Mouse (Mus musculus) kidney, embryonic 14.5 days (tissue): ENCODE results near the gene Phf2. TPM values are rescaled to one million over a fixed set of nuclear protein-coding genes. Genes with fewer than 3 reads are reported as not detected.
A peak's percentile ranks its signal among the peaks of the same experiment; 100 is the strongest.

Source experiments
- ATAC-seq: fragments of 200-750 bp; cut with Nextera tagmentation; 2 replicates; pipeline ENCODE4 v1.8.0; 2017; ENCODE audit warnings: moderate number of reproducible peaks, mild to moderate bottlenecking, moderate TSS enrichment, moderate library complexity; ENCODE audit not compliant: low FRiP score, low TSS enrichment
- H3K27ac ChIP-seq: fragments of 300-500 bp; sonication (generic); 2 replicates; pipeline ENCODE4 v1.5.1; 2014; ENCODE audit warnings: low read depth, mild to moderate bottlenecking, low read length, moderate library complexity, mixed read lengths
- H3K27me3 ChIP-seq: fragments of 300-500 bp; sonication (generic); 2 replicates; pipeline ENCODE4 v1.6.1; 2014; ENCODE audit warnings: mild to moderate bottlenecking, low read length; ENCODE audit not compliant: control insufficient read depth, insufficient read depth
- H3K36me3 ChIP-seq: fragments of 300-500 bp; sonication (generic); 2 replicates; pipeline ENCODE4 v1.6.1; 2014; ENCODE audit warnings: low read length, mixed read lengths; ENCODE audit not compliant: control insufficient read depth, insufficient read depth
- H3K4me1 ChIP-seq: fragments of 300-500 bp; sonication (generic); 2 replicates; pipeline ENCODE4 v1.6.1; 2014; ENCODE audit warnings: low read length, mixed read lengths; ENCODE audit not compliant: control insufficient read depth, insufficient read depth
- H3K4me2 ChIP-seq: fragments of 300-500 bp; sonication (generic); replicated peaks from 2 replicates; pipeline ENCODE4 v1.6.1; 2014; ENCODE audit warnings: low read depth, mild to moderate bottlenecking, low read length
- H3K4me3 ChIP-seq: fragments of 300-500 bp; sonication (generic); 2 replicates; pipeline ENCODE4 v1.5.1; 2014; ENCODE audit warnings: mild to moderate bottlenecking, low read length
- H3K9ac ChIP-seq: fragments of 300-500 bp; sonication (generic); 2 replicates; pipeline ENCODE4 v1.6.1; 2014; ENCODE audit warnings: low read depth, mild to moderate bottlenecking, low read length, moderate library complexity
- H3K9me3 ChIP-seq: fragments of 300-500 bp; sonication (generic); 2 replicates; pipeline ENCODE4 v1.6.1; 2016; ENCODE audit warnings: low read length; ENCODE audit not compliant: control insufficient read depth
- WGBS: fragments of 180-500 bp; shearing (Covaris S2); extraction: QIAGEN DNeasy Blood & Tissue Kit; methylation state at CpG from one replicate; pipeline ENCODE4 v1.1.7; 2014; 5-methylcytosine and 5-hydroxymethylcytosine counted together
- polyA plus RNA-seq: library from polyadenylated mRNA; unstranded; fragments of >200 nt; fragmentation: Nextera tagmentation; extraction: Ambion mirVana; gene quantifications from 2 replicates; pipeline ENCODE4 v1.2.1, GENCODE M21; 2014

The Phf2 gene
- polyA plus RNA-seq, 1 experiment from 2014 or later: 11.8 TPM

GRCm38 (mm10) chr13:48864673-48865356 is 6.1 kb downstream of the Phf2 start:
- ATAC-seq: no peak
- H3K9me3 ChIP-seq: no peaks in the 10 kb centered on the region
- no peaks in the 10 kb centered on the region for H3K27me3 ChIP-seq
- no peak overlapping the region for H3K4me3 ChIP-seq
- H3K27ac ChIP-seq: no peak overlapping the region
- H3K9ac ChIP-seq: no peak overlapping the region
- H3K4me1 ChIP-seq: peaks cover 21% of the 10 kb centered on the region
- WGBS: 76% methylated on average over 12 of the region's 12 CpGs
- no peak overlapping the region for H3K4me2 ChIP-seq
- H3K36me3 ChIP-seq: no peaks in the 10 kb centered on the region; the same call in 1 of the 2 replicates

GRCm38 (mm10) chr13:48863556-48863955 is 7.4 kb downstream of the Phf2 start:
- Histone ChIP-seq H3K27me3 (no peaks in the 10 kb centered on the region), H3K36me3 (no peaks in the 10 kb centered on the region; the same call in 1 of the 2 replicates), H3K27ac (no peak overlapping the region), H3K9me3 (no peaks in the 10 kb centered on the region), H3K9ac (no peak overlapping the region), H3K4me3 (no peak overlapping the region), H3K4me1 (peaks cover 18% of the 10 kb centered on the region), H3K4me2 (no peak overlapping the region)
- ATAC-seq: no peak
- 66% methylated on average over 9 of the region's 9 CpGs for WGBS

- ATAC-seq: no peak
- Histone ChIP-seq H3K9ac (no peak overlapping the region), H3K9me3 (no peaks in the 10 kb centered on the region), H3K27me3 (no peaks in the 10 kb centered on the region), H3K36me3 (no peaks in the 10 kb centered on the region; the same call in 1 of the 2 replicates), H3K27ac (no peak overlapping the region), H3K4me1 (peaks cover 29% of the 10 kb centered on the region), H3K4me3 (no peak overlapping the region), H3K4me2 (no peak overlapping the region)
- 86% methylated on average over 1 of the region's 1 CpGs for WGBS
Observed at GRCm38 (mm10) chr13:48861913-48862312, 9.0 kb downstream of the Phf2 start.

GRCm38 (mm10) chr13:48858779-48859178 is 12.1 kb downstream of the Phf2 start:
- Histone ChIP-seq H3K4me2 (no peak overlapping the region), H3K9ac (peak overlapping the region; percentile 18; the same call in 1 of the 2 replicates), H3K27me3 (no peaks in the 10 kb centered on the region), H3K4me3 (no peak overlapping the region), H3K9me3 (no peaks in the 10 kb centered on the region), H3K27ac (no peak overlapping the region), H3K4me1 (peaks cover 32% of the 10 kb centered on the region), H3K36me3 (no peaks in the 10 kb centered on the region)
- 58% methylated on average over 4 of the region's 4 CpGs for WGBS
- ATAC-seq: no peak

- peaks cover 29% of the 10 kb centered on the region for H3K4me1 ChIP-seq
- no peak overlapping the region for H3K4me2 ChIP-seq
- no peaks in the 10 kb centered on the region for H3K9me3 ChIP-seq
- no peak for ATAC-seq
- H3K27ac ChIP-seq: no peak overlapping the region
- no peak overlapping the region for H3K4me3 ChIP-seq
- H3K36me3 ChIP-seq: no peaks in the 10 kb centered on the region
- H3K9ac ChIP-seq: no peak overlapping the region
- WGBS: 64% methylated on average over 6 of the region's 6 CpGs
- H3K27me3 ChIP-seq: no peaks in the 10 kb centered on the region
Observed at GRCm38 (mm10) chr13:48858054-48858453, 12.9 kb downstream of the Phf2 start.

- no peak for ATAC-seq
Observed at GRCm38 (mm10) chr13:48857246-48857932, 13.5 kb downstream of the Phf2 start.

GRCm38 (mm10) chr13:48853947-48854346 is 17.0 kb downstream of the Phf2 start:
- H3K9ac ChIP-seq: no peak overlapping the region
- H3K9me3 ChIP-seq: no peaks in the 10 kb centered on the region
- H3K4me1 ChIP-seq: peaks cover 32% of the 10 kb centered on the region
- no peak overlapping the region for H3K4me3 ChIP-seq
- no peak overlapping the region for H3K27ac ChIP-seq
- H3K27me3 ChIP-seq: no peaks in the 10 kb centered on the region
- no peak overlapping the region for H3K4me2 ChIP-seq
- ATAC-seq: no peak
- 59% methylated on average over 3 of the region's 3 CpGs for WGBS
- H3K36me3 ChIP-seq: no peaks in the 10 kb centered on the region

More at GRCm38 (mm10) chr13:48857246-48857932, 13.5 kb downstream of the Phf2 start:
- H3K27me3 ChIP-seq: no peaks in the 10 kb centered on the region
- no peak overlapping the region for H3K27ac ChIP-seq
- H3K9me3 ChIP-seq: no peaks in the 10 kb centered on the region
- WGBS: 42% methylated on average over 7 of the region's 7 CpGs
- H3K4me2 ChIP-seq: no peak overlapping the region
- H3K9ac ChIP-seq: 0 out of 2 replicates have a peak overlapping the region, but pooled peaks have one; percentile 4
- H3K4me3 ChIP-seq: no peak overlapping the region
- no peaks in the 10 kb centered on the region for H3K36me3 ChIP-seq
- peaks cover 29% of the 10 kb centered on the region for H3K4me1 ChIP-seq

GRCm38 (mm10) chr13:48853475-48853874 is 17.4 kb downstream of the Phf2 start:
- H3K36me3 ChIP-seq: 0 out of 2 replicates have a peak, but pooled peaks cover 2% of the 10 kb centered on the region
- H3K27me3 ChIP-seq: no peaks in the 10 kb centered on the region
- H3K9me3 ChIP-seq: no peaks in the 10 kb centered on the region
- no peak for ATAC-seq
- no peak overlapping the region for H3K4me2 ChIP-seq
- no peak overlapping the region for H3K9ac ChIP-seq
- peaks cover 27% of the 10 kb centered on the region for H3K4me1 ChIP-seq
- H3K4me3 ChIP-seq: no peak overlapping the region
- no peak overlapping the region for H3K27ac ChIP-seq
- WGBS: 41% methylated on average over 2 of the region's 2 CpGs

- H3K27ac ChIP-seq: no peak overlapping the region
- ATAC-seq: no peak
- H3K9me3 ChIP-seq: no peaks in the 10 kb centered on the region
- no peak overlapping the region for H3K9ac ChIP-seq
- no peak overlapping the region for H3K4me2 ChIP-seq
- H3K4me3 ChIP-seq: no peak overlapping the region
- no peaks in the 10 kb centered on the region for H3K27me3 ChIP-seq
- 72% methylated on average over 3 of the region's 3 CpGs for WGBS
- H3K4me1 ChIP-seq: peaks cover 21% of the 10 kb centered on the region
- 0 out of 2 replicates have a peak, but pooled peaks cover 3% of the 10 kb centered on the region for H3K36me3 ChIP-seq
Observed at GRCm38 (mm10) chr13:48852859-48853258, 18.1 kb downstream of the Phf2 start.
